Mouse (Mus musculus): ENCODE data around the gene Scamp2. TPM values are rescaled to one million over a fixed set of nuclear protein-coding genes. Genes with fewer than 3 reads are reported as not detected.

Gene Scamp2
- polyA plus RNA-seq, 1 experiment, result 38.3 TPM

GRCm38 (mm10) chr9:57554753-57555152 lies 6.0 kb upstream of the Scamp2 start:
- Histone ChIP-seq H3K36me3 (ENCODE audit: control insufficient read depth, insufficient read depth) (no peaks in the 10 kb centered on the region), H3K4me3 (no peak overlapping the region), H3K27me3 (ENCODE audit: control insufficient read depth, insufficient read depth, insufficient read length) (no peaks in the 10 kb centered on the region), H3K79me2 (ENCODE audit: control insufficient read depth, insufficient read depth) (no peaks in the 10 kb centered on the region), H3K4me2 (ENCODE audit: low read depth) (no peak overlapping the region), H3ac (ENCODE audit: control insufficient read depth, insufficient read length) (no peak overlapping the region)
- TF ChIP-seq E2F4 (IDR thresholded peaks at IDR 0.05; ENCODE audit: insufficient read depth) (no peak), SRF (IDR thresholded peaks at IDR 0.05; ENCODE audit: control insufficient read depth, insufficient read length, low read depth) (no peak), MYOD1 (IDR thresholded peaks at IDR 0.05; ENCODE audit: control insufficient read depth in 1 of 3, insufficient read length in 2 of 3, low read depth in 2 of 3) (no peak), REST (IDR thresholded peaks at IDR 0.05; ENCODE audit: insufficient read depth, insufficient read length) (no peak), USF1 (IDR thresholded peaks at IDR 0.05; ENCODE audit: low read depth) (no peak), TCF3 (IDR thresholded peaks at IDR 0.05; ENCODE audit: insufficient read length, low read depth) (no peak), POLR2A (IDR thresholded peaks at IDR 0.05; ENCODE audit: insufficient read length, low read depth) (no peak), TCF12 (IDR thresholded peaks at IDR 0.05; ENCODE audit: insufficient read depth, poor library complexity, severe bottlenecking) (no peak), MAX (IDR thresholded peaks at IDR 0.05; ENCODE audit: low read depth) (no peak), MYOG (IDR thresholded peaks at IDR 0.05; ENCODE audit: control insufficient read depth in 1 of 3, insufficient read depth in 1 of 3, insufficient read length in 2 of 3, low read depth in 2 of 3) (no peak), POLR2AphosphoS2 (IDR thresholded peaks at IDR 0.05; ENCODE audit: insufficient read length, low read depth) (no peak), CEBPB (IDR thresholded peaks at IDR 0.05; ENCODE audit: insufficient read depth, poor library complexity, severe bottlenecking) (no peak)

- no peak for TF ChIP-seq REST (IDR thresholded peaks at IDR 0.05; ENCODE audit: insufficient read depth, insufficient read length)
- no peak for TF ChIP-seq MYOG (IDR thresholded peaks at IDR 0.05; ENCODE audit: control insufficient read depth in 1 of 3, insufficient read depth in 1 of 3, insufficient read length in 2 of 3, low read depth in 2 of 3)
- no peak for TF ChIP-seq POLR2A (IDR thresholded peaks at IDR 0.05; ENCODE audit: insufficient read length, low read depth)
- no peak for TF ChIP-seq USF1 (IDR thresholded peaks at IDR 0.05; ENCODE audit: low read depth)
- no peak for TF ChIP-seq SRF (IDR thresholded peaks at IDR 0.05; ENCODE audit: control insufficient read depth, insufficient read length, low read depth)
- TF ChIP-seq MYOD1 (IDR thresholded peaks at IDR 0.05; ENCODE audit: control insufficient read depth in 1 of 3, insufficient read length in 2 of 3, low read depth in 2 of 3), result no peak
- TF ChIP-seq CEBPB (IDR thresholded peaks at IDR 0.05; ENCODE audit: insufficient read depth, poor library complexity, severe bottlenecking), result no peak
- TF ChIP-seq TCF3 (IDR thresholded peaks at IDR 0.05; ENCODE audit: insufficient read length, low read depth), result no peak
- TF ChIP-seq TCF12 (IDR thresholded peaks at IDR 0.05; ENCODE audit: insufficient read depth, poor library complexity, severe bottlenecking), result no peak
- TF ChIP-seq E2F4 (IDR thresholded peaks at IDR 0.05; ENCODE audit: insufficient read depth), result no peak
- no peak for TF ChIP-seq POLR2AphosphoS2 (IDR thresholded peaks at IDR 0.05; ENCODE audit: insufficient read length, low read depth)
Observed at GRCm38 (mm10) chr9:57557215-57557614, 3.5 kb upstream of the Scamp2 start.

GRCm38 (mm10) chr9:57558625-57559024 lies 2.1 kb upstream of the Scamp2 start:
- Histone ChIP-seq H3K4me2 (ENCODE audit: low read depth) (no peak overlapping the region), H3K4me3 (no peak overlapping the region), H3K36me3 (ENCODE audit: control insufficient read depth, insufficient read depth) (no peaks in the 10 kb centered on the region), H3ac (ENCODE audit: control insufficient read depth, insufficient read length) (no peak overlapping the region), H3K27me3 (ENCODE audit: control insufficient read depth, insufficient read depth, insufficient read length) (no peaks in the 10 kb centered on the region), H3K79me2 (ENCODE audit: control insufficient read depth, insufficient read depth) (peaks cover 17% of the 10 kb centered on the region)
- TF ChIP-seq MYOG (IDR thresholded peaks at IDR 0.05; ENCODE audit: control insufficient read depth in 1 of 3, insufficient read depth in 1 of 3, insufficient read length in 2 of 3, low read depth in 2 of 3) (no peak), SRF (IDR thresholded peaks at IDR 0.05; ENCODE audit: control insufficient read depth, insufficient read length, low read depth) (no peak), POLR2A (IDR thresholded peaks at IDR 0.05; ENCODE audit: insufficient read length, low read depth) (no peak), MYOD1 (IDR thresholded peaks at IDR 0.05; ENCODE audit: control insufficient read depth in 1 of 3, insufficient read length in 2 of 3, low read depth in 2 of 3) (no peak), REST (IDR thresholded peaks at IDR 0.05; ENCODE audit: insufficient read depth, insufficient read length) (no peak), E2F4 (IDR thresholded peaks at IDR 0.05; ENCODE audit: insufficient read depth) (no peak), USF1 (IDR thresholded peaks at IDR 0.05; ENCODE audit: low read depth) (no peak), TCF12 (IDR thresholded peaks at IDR 0.05; ENCODE audit: insufficient read depth, poor library complexity, severe bottlenecking) (no peak), POLR2AphosphoS2 (IDR thresholded peaks at IDR 0.05; ENCODE audit: insufficient read length, low read depth) (no peak), TCF3 (IDR thresholded peaks at IDR 0.05; ENCODE audit: insufficient read length, low read depth) (no peak), CEBPB (IDR thresholded peaks at IDR 0.05; ENCODE audit: insufficient read depth, poor library complexity, severe bottlenecking) (no peak), MAX (IDR thresholded peaks at IDR 0.05; ENCODE audit: low read depth) (no peak)

More at GRCm38 (mm10) chr9:57557215-57557614, 3.5 kb upstream of the Scamp2 start:
- no peaks in the 10 kb centered on the region for H3K27me3 ChIP-seq (ENCODE audit: control insufficient read depth, insufficient read depth, insufficient read length)
- no peak overlapping the region for H3ac ChIP-seq (ENCODE audit: control insufficient read depth, insufficient read length)
- H3K4me2 ChIP-seq (ENCODE audit: low read depth), result no peak overlapping the region
- H3K79me2 ChIP-seq (ENCODE audit: control insufficient read depth, insufficient read depth), result peaks cover 10% of the 10 kb centered on the region
- H3K36me3 ChIP-seq (ENCODE audit: control insufficient read depth, insufficient read depth), result no peaks in the 10 kb centered on the region
- H3K4me3 ChIP-seq, result no peak overlapping the region

- no peak for TF ChIP-seq POLR2AphosphoS2 (IDR thresholded peaks at IDR 0.05; ENCODE audit: insufficient read length, low read depth)
- no peak for TF ChIP-seq CEBPB (IDR thresholded peaks at IDR 0.05; ENCODE audit: insufficient read depth, poor library complexity, severe bottlenecking)
- TF ChIP-seq TCF12 (IDR thresholded peaks at IDR 0.05; ENCODE audit: insufficient read depth, poor library complexity, severe bottlenecking), result no peak
- TF ChIP-seq SRF (IDR thresholded peaks at IDR 0.05; ENCODE audit: control insufficient read depth, insufficient read length, low read depth), result no peak
- TF ChIP-seq REST (IDR thresholded peaks at IDR 0.05; ENCODE audit: insufficient read depth, insufficient read length), result no peak
- no peak for TF ChIP-seq E2F4 (IDR thresholded peaks at IDR 0.05; ENCODE audit: insufficient read depth)
- TF ChIP-seq USF1 (IDR thresholded peaks at IDR 0.05; ENCODE audit: low read depth), result no peak
- no peak for TF ChIP-seq MYOD1 (IDR thresholded peaks at IDR 0.05; ENCODE audit: control insufficient read depth in 1 of 3, insufficient read length in 2 of 3, low read depth in 2 of 3)
- no peak for TF ChIP-seq MAX (IDR thresholded peaks at IDR 0.05; ENCODE audit: low read depth)
- TF ChIP-seq MYOG (IDR thresholded peaks at IDR 0.05; ENCODE audit: control insufficient read depth in 1 of 3, insufficient read depth in 1 of 3, insufficient read length in 2 of 3, low read depth in 2 of 3), result no peak
- no peak for TF ChIP-seq TCF3 (IDR thresholded peaks at IDR 0.05; ENCODE audit: insufficient read length, low read depth)
- no peak for TF ChIP-seq POLR2A (IDR thresholded peaks at IDR 0.05; ENCODE audit: insufficient read length, low read depth)
- no peak overlapping the region for H3K4me2 ChIP-seq (ENCODE audit: low read depth)
Observed at GRCm38 (mm10) chr9:57559568-57559967, 1.2 kb upstream of the Scamp2 start.

More at GRCm38 (mm10) chr9:57559568-57559967, 1.2 kb upstream of the Scamp2 start:
- Histone ChIP-seq H3K4me3 (no peak overlapping the region), H3K79me2 (ENCODE audit: control insufficient read depth, insufficient read depth) (peaks cover 26% of the 10 kb centered on the region), H3ac (ENCODE audit: control insufficient read depth, insufficient read length) (no peak overlapping the region), H3K36me3 (ENCODE audit: control insufficient read depth, insufficient read depth) (no peaks in the 10 kb centered on the region), H3K27me3 (ENCODE audit: control insufficient read depth, insufficient read depth, insufficient read length) (no peaks in the 10 kb centered on the region)
